Comparison of ENCODE assay signal across 30 mouse cellular contexts in the genomic region with DNA sequence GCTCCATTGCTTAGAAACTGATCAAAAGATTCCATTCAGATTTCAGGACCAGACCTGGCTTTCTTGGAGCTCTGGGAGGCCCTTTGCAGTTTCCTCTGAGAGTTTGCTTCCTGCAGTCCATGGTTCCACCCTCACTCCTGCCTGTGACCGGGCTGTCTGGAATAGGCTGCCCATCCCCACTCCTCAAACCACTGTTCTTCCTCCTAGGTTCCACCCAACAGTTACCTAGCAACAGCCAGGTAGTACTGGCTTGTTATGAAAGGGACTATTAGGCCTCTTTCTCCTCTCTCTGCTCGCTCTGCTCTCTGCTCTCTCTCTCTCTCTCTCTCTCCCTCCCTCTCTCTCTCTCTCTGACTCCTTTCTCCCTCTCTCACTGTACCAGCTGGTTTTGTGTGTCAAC. TPM values are rescaled to one million over a fixed set of nuclear protein-coding genes. Genes with fewer than 3 reads are reported as not detected.
A peak's percentile ranks its signal among the peaks of the same experiment; 100 is the strongest.
DNase-seq lines count a peak whose midpoint lies in the region; ATAC-seq and TF ChIP-seq lines count a peak whose summit lies in the region.
"Had no signal": no experiment of that assay in that cellular context is flagged by ENCODE, and none has a peak within 500 bp of the region (broad histone marks: within the 10 kb centered on the region; RNA-seq: fewer than 3 reads in every experiment).

No protein-coding gene starts in this region.

- no peak overlapping the region for H3K9ac ChIP-seq in intestine, postnatal 0 days (ENCODE audit: low read depth, low read length)
- H3K9ac ChIP-seq in stomach, postnatal 0 days (ENCODE audit: low read length) = no peak overlapping the region
- no peak overlapping the region for H3K9ac ChIP-seq in forebrain, postnatal 0 days
- H3K9ac ChIP-seq: embryonic facial prominence, embryonic 13.5 days; forebrain, embryonic 12.5 days; heart, embryonic 13.5 days; hindbrain, embryonic 14.5 days had no signal

- WGBS in intestine, postnatal 0 days = 37% methylated on average over 2 of the region's 2 CpGs
- WGBS in stomach, postnatal 0 days = 30% methylated on average over 2 of the region's 2 CpGs
- 61% methylated on average over 2 of the region's 2 CpGs for WGBS in forebrain, postnatal 0 days

- peaks cover 14% of the 10 kb centered on the region for H3K4me1 ChIP-seq in testis, adult 2 months (ENCODE audit: control insufficient read depth, insufficient read depth, low read length)
- 0 out of 2 replicates have a peak, but pooled peaks cover 7% of the 10 kb centered on the region for H3K4me1 ChIP-seq in intestine, postnatal 0 days (replicated peaks; ENCODE audit: control insufficient read depth, insufficient read depth, low read length)
- no peaks in the 10 kb centered on the region; the same call in 1 of the 2 replicates for H3K4me1 ChIP-seq in stomach, postnatal 0 days (replicated peaks; ENCODE audit: control insufficient read depth, insufficient read depth)
- H3K4me1 ChIP-seq in forebrain, postnatal 0 days (ENCODE audit: insufficient read depth) = no peaks in the 10 kb centered on the region; the same call in 1 of the 2 replicates

- no peak for TF ChIP-seq EP300 in stomach, postnatal 0 days (optimal IDR thresholded peaks at IDR 0.05)

- H3K9me3 ChIP-seq in intestine, postnatal 0 days (ENCODE audit: control insufficient read depth) = no peaks in the 10 kb centered on the region
- no peaks in the 10 kb centered on the region for H3K9me3 ChIP-seq in stomach, postnatal 0 days (ENCODE audit: control insufficient read depth, low read length)
- no peaks in the 10 kb centered on the region for H3K9me3 ChIP-seq in forebrain, postnatal 0 days (ENCODE audit: low read length)
- H3K9me3 ChIP-seq: embryonic facial prominence, embryonic 10.5 days; embryonic facial prominence, embryonic 13.5 days; forebrain, embryonic 12.5 days; heart, embryonic 10.5 days; heart, embryonic 13.5 days had no signal

- DNase-seq in testis, postnatal 14 days (ENCODE audit: low spot score) = no peak
- DNase-seq in ZHBTc4 (ENCODE audit: low read depth, low spot score) = peak; percentile 74
- peak; percentile 25 for DNase-seq in stomach, postnatal 0 days (ENCODE audit: low spot score)
- no peak for DNase-seq in gastrocnemius, postnatal 4 days (ENCODE audit: low spot score in 2 of 2)
- no peak for DNase-seq in forebrain, postnatal 0 days
- no peak for DNase-seq in frontal cortex, postnatal 25 days (ENCODE audit: low spot score in 2 of 2)
- DNase-seq: adrenal gland, adult 8-10 months; adrenal gland, postnatal 25 days; cerebellum, adult 11-12 months; cerebellum, adult 8-10 months; cerebellum, postnatal 10 days; cerebellum, postnatal 36 days; embryo, embryonic 11 days; gastrocnemius, postnatal 25 days; heart, adult 2 months; heart, postnatal 14 days; heart, postnatal 4 days had no signal

- TF ChIP-seq POLR2A in testis, adult 2 months (IDR thresholded peaks at IDR 0.05; ENCODE audit: control insufficient read depth, low read depth, low read length) = no peak

- H3K36me3 ChIP-seq in testis, adult 2 months (ENCODE audit: control insufficient read depth, insufficient read depth, low read length) = no peaks in the 10 kb centered on the region
- H3K36me3 ChIP-seq in intestine, postnatal 0 days (ENCODE audit: control insufficient read depth, insufficient read depth) = no peaks in the 10 kb centered on the region
- H3K36me3 ChIP-seq in stomach, postnatal 0 days (ENCODE audit: control insufficient read depth, insufficient read depth, low read length) = no peaks in the 10 kb centered on the region
- no peaks in the 10 kb centered on the region for H3K36me3 ChIP-seq in forebrain, postnatal 0 days (ENCODE audit: insufficient read depth)
- H3K36me3 ChIP-seq: embryonic facial prominence, embryonic 10.5 days; embryonic facial prominence, embryonic 13.5 days; forebrain, embryonic 12.5 days; heart, embryonic 10.5 days; heart, embryonic 13.5 days had no signal

- no peak overlapping the region for H3K4me2 ChIP-seq in intestine, postnatal 0 days (replicated peaks; ENCODE audit: low read depth)
- no peak overlapping the region for H3K4me2 ChIP-seq in stomach, postnatal 0 days (replicated peaks; ENCODE audit: low read depth)
- no peak overlapping the region for H3K4me2 ChIP-seq in forebrain, postnatal 0 days (ENCODE audit: low read depth)
- H3K4me2 ChIP-seq: embryonic facial prominence, embryonic 13.5 days; forebrain, embryonic 12.5 days; heart, embryonic 13.5 days; hindbrain, embryonic 14.5 days had no signal

- H3K27me3 ChIP-seq in testis, adult 2 months (ENCODE audit: control insufficient read depth, insufficient read depth, low read length) = no peaks in the 10 kb centered on the region
- H3K27me3 ChIP-seq in intestine, postnatal 0 days (replicated peaks; ENCODE audit: control insufficient read depth, insufficient read depth, low read length) = no peaks in the 10 kb centered on the region
- H3K27me3 ChIP-seq in stomach, postnatal 0 days (ENCODE audit: control insufficient read depth, insufficient read depth, low read length) = no peaks in the 10 kb centered on the region
- H3K27me3 ChIP-seq in forebrain, postnatal 0 days (ENCODE audit: insufficient read depth, low read length) = no peaks in the 10 kb centered on the region
- H3K27me3 ChIP-seq: CH12.LX had no signal

- ATAC-seq in intestine, postnatal 0 days = peak; percentile 28
- ATAC-seq in stomach, postnatal 0 days (ENCODE audit: low FRiP score, low TSS enrichment) = peak; percentile 51
- no peak for ATAC-seq in forebrain, postnatal 0 days
- ATAC-seq: forebrain, embryonic 16.5 days; hindbrain, postnatal 0 days; inflammation-experienced regulatory T-cells, adult 6 months had no signal

- peak overlapping the region; percentile 41; the same call in 1 of the 2 replicates for H3K4me3 ChIP-seq in testis, adult 2 months (ENCODE audit: control insufficient read depth, low read depth, low read length)
- H3K4me3 ChIP-seq in intestine, postnatal 0 days (ENCODE audit: low read depth, low read length) = no peak overlapping the region
- no peak overlapping the region for H3K4me3 ChIP-seq in stomach, postnatal 0 days (ENCODE audit: low read depth, low read length)
- no peak overlapping the region for H3K4me3 ChIP-seq in forebrain, postnatal 0 days (ENCODE audit: low read depth, low read length)
- H3K4me3 ChIP-seq: embryonic facial prominence, embryonic 10.5 days; embryonic facial prominence, embryonic 13.5 days; erythroblast, embryonic 14.5 days; forebrain, embryonic 12.5 days; heart, adult 2 months; heart, embryonic 10.5 days; heart, embryonic 13.5 days had no signal

- TF ChIP-seq CTCF in testis, adult 2 months (IDR thresholded peaks at IDR 0.05; ENCODE audit: control insufficient read depth, insufficient read depth, insufficient replicate concordance, low read depth, low read length) = no peak
- no peak for TF ChIP-seq CTCF in intestine, postnatal 0 days (IDR thresholded peaks at IDR 0.05; ENCODE audit: low read depth)
- no peak for TF ChIP-seq CTCF in stomach, postnatal 0 days (IDR thresholded peaks at IDR 0.05; ENCODE audit: low read depth)
- no peak for TF ChIP-seq CTCF in forebrain, postnatal 0 days (IDR thresholded peaks at IDR 0.05; ENCODE audit: low read depth)

- H3K27ac ChIP-seq in testis, adult 2 months (ENCODE audit: control insufficient read depth, insufficient read depth, low read depth, low read length) = no peak overlapping the region
- H3K27ac ChIP-seq in intestine, postnatal 0 days (ENCODE audit: low read depth, low read length) = no peak overlapping the region
- H3K27ac ChIP-seq in stomach, postnatal 0 days (replicated peaks) = no peak overlapping the region
- no peak overlapping the region for H3K27ac ChIP-seq in forebrain, postnatal 0 days (ENCODE audit: low read depth, low read length)
- H3K27ac ChIP-seq: embryonic facial prominence, embryonic 10.5 days; embryonic facial prominence, embryonic 13.5 days; forebrain, embryonic 12.5 days; heart, adult 2 months; heart, embryonic 10.5 days; heart, embryonic 13.5 days; hindbrain, embryonic 14.5 days; hindbrain, postnatal 0 days had no signal

RNA-seq across cellular contexts. Expression of gene Slc46a3, which starts 3.6 kb away (rescaled TPM):
- 3.2 and 6.4 TPM in 2 replicates for polyA plus RNA-seq in testis, adult 2 months (2012; rRNA removed)
- polyA plus RNA-seq in intestine, postnatal 0 days (2015; fragmentation: Nextera tagmentation; extraction: Ambion mirVana) = 263 and 296 TPM in 2 replicates
- 2.7 and 3.2 TPM in 2 replicates for polyA plus RNA-seq in stomach, postnatal 0 days (2015; fragmentation: Nextera tagmentation; extraction: Ambion mirVana)
- total RNA-seq in gastrocnemius, postnatal 4 days (2021) = 1 to 10 TPM; 3.4 to 4.3 TPM
- total RNA-seq in forebrain, postnatal 0 days (2014; rRNA removed) = 3.2 and 3.4 TPM in 2 replicates
- polyA plus RNA-seq in forebrain, postnatal 0 days (2015; fragmentation: Nextera tagmentation; extraction: Ambion mirVana) = 3.7 and 4.6 TPM in 2 replicates

RNA-seq across cellular contexts. Expression of gene Pomp, which starts 38.0 kb away (rescaled TPM):
- polyA plus RNA-seq in testis, adult 2 months (2012; rRNA removed) = 38.1 and 41.7 TPM in 2 replicates
- polyA plus RNA-seq in intestine, postnatal 0 days (2015; fragmentation: Nextera tagmentation; extraction: Ambion mirVana) = 492 and 500 TPM in 2 replicates
- 419 and 427 TPM in 2 replicates for polyA plus RNA-seq in stomach, postnatal 0 days (2015; fragmentation: Nextera tagmentation; extraction: Ambion mirVana)
- 100 to 1,000 TPM; 128 to 151 TPM for total RNA-seq in gastrocnemius, postnatal 4 days (2021)
- total RNA-seq in forebrain, postnatal 0 days (2014; rRNA removed) = 419 and 481 TPM in 2 replicates
- 513 and 619 TPM in 2 replicates for polyA plus RNA-seq in forebrain, postnatal 0 days (2015; fragmentation: Nextera tagmentation; extraction: Ambion mirVana)

RNA-seq across cellular contexts. Expression of gene Mtus2, which starts 58.9 kb away (rescaled TPM):
- polyA plus RNA-seq in testis, adult 2 months (2012; rRNA removed) = 1.1 and 1.8 TPM in 2 replicates
- 14.0 and 15.8 TPM in 2 replicates for polyA plus RNA-seq in intestine, postnatal 0 days (2015; fragmentation: Nextera tagmentation; extraction: Ambion mirVana)
- polyA plus RNA-seq in stomach, postnatal 0 days (2015; fragmentation: Nextera tagmentation; extraction: Ambion mirVana) = 8.3 and 12.3 TPM in 2 replicates
- total RNA-seq in gastrocnemius, postnatal 4 days (2021) = 1 to 10 TPM; 2.6 TPM
- total RNA-seq in forebrain, postnatal 0 days (2014; rRNA removed) = 33.1 and 45.7 TPM in 2 replicates
- polyA plus RNA-seq in forebrain, postnatal 0 days (2015; fragmentation: Nextera tagmentation; extraction: Ambion mirVana) = 30.2 and 35.4 TPM in 2 replicates
- polyA plus RNA-seq: erythroblast, embryonic 14.5 days had no signal

Comparison
In these comparisons a context has a peak if more than half of its experiments do, and no peak if none do; other contexts are left out.
1. DNase-seq: peak in ZHBTc4 (single experiment) and stomach, postnatal 0 days (single experiment); none in testis, postnatal 14 days (single experiment), gastrocnemius, postnatal 4 days (0 of 2), forebrain, postnatal 0 days (single experiment) and frontal cortex, postnatal 25 days (0 of 2).
2. RNA of gene Slc46a3, which starts 3.6 kb away (polyA plus RNA-seq): 263 to 296 TPM in intestine, postnatal 0 days; 3.2 to 6.4 TPM in testis, adult 2 months, 3.7 to 4.6 TPM in forebrain, postnatal 0 days and 2.7 to 3.2 TPM in stomach, postnatal 0 days; every median in the first group is over 10 times any median in the second.